In genomic region chr12:101793221-101793621, GRCm38 (mm10) we compare ENCODE assay signal across 22 mouse cellular contexts. TPM values are rescaled to one million over a fixed set of nuclear protein-coding genes. Genes with fewer than 3 reads are reported as not detected.
DNase-seq lines count a peak whose midpoint lies in the region; ATAC-seq lines count a peak whose summit lies in the region.
"Had no signal": no experiment of that assay in that cellular context is flagged by ENCODE, and none has a peak within 500 bp of the region (broad histone marks: within the 10 kb centered on the region; RNA-seq: fewer than 3 reads in every experiment).

No protein-coding gene starts in this region.

- 74% methylated on average over 5 of the region's 5 CpGs for WGBS in kidney, embryonic 15.5 days

- intact Hi-C loops in heart, postnatal 36 days (cut with DNase I): no loop called here

- DNase-seq in kidney, adult 18-20 months: peak; percentile 51
- DNase-seq in adrenal gland, postnatal 10 days: peak; percentile 19
- DNase-seq in kidney, postnatal 10 days: peak; percentile 84
- peak; percentile 46 for DNase-seq in lung, postnatal 14 days
- no peak for DNase-seq in gastrocnemius, postnatal 10 days
- no peak for DNase-seq in thymus, postnatal 14 days
- no peak for DNase-seq in heart, postnatal 36 days
- DNase-seq: cerebellum, postnatal 10 days; embryo, embryonic 11 days; gastrocnemius, postnatal 25 days; heart, postnatal 10 days; right cerebral cortex, adult 18-20 months; thymus, postnatal 25 days had no signal

- H3K4me2 ChIP-seq in kidney, embryonic 15.5 days: no peak overlapping the region
- H3K4me2 ChIP-seq: embryonic facial prominence, embryonic 15.5 days; hindbrain, embryonic 13.5 days; intestine, embryonic 15.5 days; liver, embryonic 15.5 days; midbrain, embryonic 15.5 days had no signal

- H3K4me1 ChIP-seq in kidney, embryonic 15.5 days: no peaks in the 10 kb centered on the region
- H3K4me1 ChIP-seq: embryonic facial prominence, embryonic 15.5 days; forebrain, embryonic 10.5 days; heart, embryonic 10.5 days; hindbrain, embryonic 13.5 days; intestine, embryonic 15.5 days; liver, embryonic 15.5 days; midbrain, embryonic 15.5 days had no signal

- no peaks in the 10 kb centered on the region for H3K27me3 ChIP-seq in kidney, embryonic 15.5 days
- H3K27me3 ChIP-seq: embryonic facial prominence, embryonic 15.5 days; hindbrain, embryonic 13.5 days; intestine, embryonic 15.5 days; liver, embryonic 15.5 days; midbrain, embryonic 15.5 days had no signal

- no peaks in the 10 kb centered on the region for H3K36me3 ChIP-seq in kidney, embryonic 15.5 days
- H3K36me3 ChIP-seq: embryonic facial prominence, embryonic 15.5 days; forebrain, embryonic 10.5 days; heart, embryonic 10.5 days; hindbrain, embryonic 13.5 days; intestine, embryonic 15.5 days; liver, embryonic 15.5 days; midbrain, embryonic 15.5 days had no signal

- ATAC-seq in kidney, embryonic 15.5 days (replicated peaks; ENCODE audit: low FRiP score): no peak
- ATAC-seq: intestine, embryonic 15.5 days; midbrain, embryonic 15.5 days had no signal

- no peak overlapping the region for H3K4me3 ChIP-seq in kidney, embryonic 15.5 days (replicated peaks)
- H3K4me3 ChIP-seq: embryonic facial prominence, embryonic 15.5 days; forebrain, embryonic 10.5 days; heart, embryonic 10.5 days; hindbrain, embryonic 13.5 days; intestine, embryonic 15.5 days; liver, embryonic 15.5 days; midbrain, embryonic 15.5 days had no signal

- no peak overlapping the region for H3K9ac ChIP-seq in kidney, embryonic 15.5 days
- H3K9ac ChIP-seq: embryonic facial prominence, embryonic 15.5 days; hindbrain, embryonic 13.5 days; intestine, embryonic 15.5 days; liver, embryonic 15.5 days; midbrain, embryonic 15.5 days had no signal

- H3K9me3 ChIP-seq in kidney, embryonic 15.5 days (replicated peaks): no peaks in the 10 kb centered on the region
- H3K9me3 ChIP-seq: embryonic facial prominence, embryonic 15.5 days; forebrain, embryonic 10.5 days; heart, embryonic 10.5 days; hindbrain, embryonic 13.5 days; intestine, embryonic 15.5 days; liver, embryonic 15.5 days; midbrain, embryonic 15.5 days had no signal

- no peak overlapping the region for H3K27ac ChIP-seq in kidney, embryonic 15.5 days
- H3K27ac ChIP-seq: embryonic facial prominence, embryonic 15.5 days; forebrain, embryonic 10.5 days; heart, embryonic 10.5 days; hindbrain, embryonic 13.5 days; intestine, embryonic 15.5 days; liver, embryonic 15.5 days; midbrain, embryonic 15.5 days had no signal

RNA-seq across cellular contexts. Expression of gene Fbln5, which starts 25.6 kb away (rescaled TPM):
- polyA plus RNA-seq in kidney, embryonic 15.5 days (2015; fragmentation: Nextera tagmentation; extraction: Ambion mirVana): 111 and 112 TPM in 2 replicates
- 10 to 100 TPM; 60.7 to 81.7 TPM for total RNA-seq in adrenal gland, postnatal 10 days (2021)
- total RNA-seq in gastrocnemius, postnatal 10 days (2021): 10 to 100 TPM; 47.8 to 56.1 TPM
- 10 to 100 TPM; 27.7 to 29.8 TPM for total RNA-seq in heart, postnatal 36 days (2021)
- total RNA-seq: megakaryocyte progenitor cell, adult 5-6 weeks had no signal

Comparison
In these comparisons a context has a peak if more than half of its experiments do, and no peak if none do; other contexts are left out.
1. DNase-seq: peak in kidney, adult 18-20 months (single experiment), adrenal gland, postnatal 10 days (single experiment), kidney, postnatal 10 days (single experiment) and lung, postnatal 14 days (single experiment); none in gastrocnemius, postnatal 10 days (single experiment), thymus, postnatal 14 days (single experiment) and heart, postnatal 36 days (0 of 2).